Comparison of ENCODE assay signal across 19 mouse cellular contexts in genomic region chr15:95156828-95157227, GRCm38 (mm10).
DNase-seq lines count a peak whose midpoint lies in the region; ATAC-seq and TF ChIP-seq lines count a peak whose summit lies in the region.
"Had no signal": no experiment of that assay in that cellular context is flagged by ENCODE, and none has a peak within 500 bp of the region (broad histone marks: within the 10 kb centered on the region; RNA-seq: fewer than 3 reads in every experiment).

No protein-coding gene starts in this region.

- no peaks in the 10 kb centered on the region for H3K4me1 ChIP-seq in forebrain, embryonic 14.5 days (ENCODE audit: control insufficient read depth, insufficient read depth, low read length)
- H3K4me1 ChIP-seq in forebrain, embryonic 11.5 days (replicated peaks; ENCODE audit: control insufficient read depth, insufficient read depth, low read length) = no peaks in the 10 kb centered on the region
- H3K4me1 ChIP-seq in midbrain, postnatal 0 days (ENCODE audit: insufficient read depth, low read length) = no peaks in the 10 kb centered on the region
- H3K4me1 ChIP-seq in midbrain, embryonic 15.5 days = no peaks in the 10 kb centered on the region
- no peaks in the 10 kb centered on the region for H3K4me1 ChIP-seq in lung, postnatal 0 days (ENCODE audit: insufficient read depth, low read depth, low read length)
- H3K4me1 ChIP-seq: embryonic facial prominence, embryonic 13.5 days had no signal

- ATAC-seq in forebrain, embryonic 14.5 days = peak; percentile 67; the same call in 1 of the 2 replicates
- no peak for ATAC-seq in forebrain, embryonic 11.5 days (replicated peaks; ENCODE audit: low FRiP score)
- no peak for ATAC-seq in midbrain, postnatal 0 days (ENCODE audit: low FRiP score)
- no peak for ATAC-seq in midbrain, embryonic 15.5 days (replicated peaks)
- no peak for ATAC-seq in megakaryocyte progenitor cell, adult 5-6 weeks (replicated peaks; ENCODE audit: poor library complexity)
- no peak for ATAC-seq in lung, postnatal 0 days
- ATAC-seq: intestine, embryonic 16.5 days had no signal

- H3K4me2 ChIP-seq in forebrain, embryonic 14.5 days (ENCODE audit: low read length) = no peak overlapping the region
- no peak overlapping the region for H3K4me2 ChIP-seq in forebrain, embryonic 11.5 days (ENCODE audit: low read depth, low read length, severe bottlenecking)
- no peak overlapping the region for H3K4me2 ChIP-seq in midbrain, postnatal 0 days (ENCODE audit: low read depth, low read length, poor library complexity, severe bottlenecking)
- H3K4me2 ChIP-seq in midbrain, embryonic 15.5 days = no peak overlapping the region
- H3K4me2 ChIP-seq in lung, postnatal 0 days (replicated peaks; ENCODE audit: low read depth, low read length) = no peak overlapping the region
- H3K4me2 ChIP-seq: embryonic facial prominence, embryonic 13.5 days; heart, embryonic 11.5 days; neural tube, embryonic 12.5 days had no signal

- no peaks in the 10 kb centered on the region for H3K9me3 ChIP-seq in forebrain, embryonic 14.5 days (replicated peaks; ENCODE audit: control insufficient read depth, low read length)
- no peaks in the 10 kb centered on the region for H3K9me3 ChIP-seq in forebrain, embryonic 11.5 days (ENCODE audit: control insufficient read depth, low read length)
- H3K9me3 ChIP-seq in midbrain, postnatal 0 days (ENCODE audit: low read length) = no peaks in the 10 kb centered on the region
- no peaks in the 10 kb centered on the region for H3K9me3 ChIP-seq in midbrain, embryonic 15.5 days
- H3K9me3 ChIP-seq in lung, postnatal 0 days (ENCODE audit: low read length) = no peaks in the 10 kb centered on the region
- H3K9me3 ChIP-seq: embryonic facial prominence, embryonic 13.5 days; neural tube, embryonic 12.5 days had no signal

- no peak overlapping the region for H3K9ac ChIP-seq in forebrain, embryonic 14.5 days (ENCODE audit: low read length)
- no peak overlapping the region for H3K9ac ChIP-seq in forebrain, embryonic 11.5 days (ENCODE audit: low read length)
- H3K9ac ChIP-seq in midbrain, postnatal 0 days (replicated peaks; ENCODE audit: low read length, poor library complexity, severe bottlenecking) = no peak overlapping the region
- H3K9ac ChIP-seq in midbrain, embryonic 15.5 days = no peak overlapping the region
- no peak overlapping the region for H3K9ac ChIP-seq in lung, postnatal 0 days (replicated peaks; ENCODE audit: low read depth)
- H3K9ac ChIP-seq: embryonic facial prominence, embryonic 13.5 days; liver, embryonic 14.5 days; neural tube, embryonic 12.5 days had no signal

- no peak for TF ChIP-seq EP300 in lung, postnatal 0 days (IDR thresholded peaks at IDR 0.05)

- DNase-seq in forebrain, embryonic 14.5 days (ENCODE audit: low spot score) = peak; percentile 65
- DNase-seq in forebrain, embryonic 11.5 days (ENCODE audit: low spot score) = no peak
- DNase-seq in midbrain, postnatal 0 days (ENCODE audit: low spot score) = peak; percentile 46
- DNase-seq in embryo, embryonic 9.5 days (ENCODE audit: extremely low spot score) = peak; percentile 5
- no peak for DNase-seq in thymus, postnatal 4 days
- no peak for DNase-seq in lung, postnatal 0 days (ENCODE audit: low spot score)
- DNase-seq: gastrocnemius, postnatal 25 days; heart, postnatal 4 days; layer of hippocampus, adult 9-11 months; lung, postnatal 14 days; midbrain, embryonic 14.5 days; spleen, adult 18-20 months had no signal

- H3K27me3 ChIP-seq in forebrain, embryonic 14.5 days (replicated peaks; ENCODE audit: control insufficient read depth, insufficient read depth, low read length) = no peaks in the 10 kb centered on the region
- no peaks in the 10 kb centered on the region for H3K27me3 ChIP-seq in forebrain, embryonic 11.5 days (ENCODE audit: control insufficient read depth, insufficient read depth, low read length)
- no peaks in the 10 kb centered on the region for H3K27me3 ChIP-seq in midbrain, postnatal 0 days (ENCODE audit: insufficient read depth, low read length)
- no peaks in the 10 kb centered on the region for H3K27me3 ChIP-seq in midbrain, embryonic 15.5 days (replicated peaks)
- H3K27me3 ChIP-seq in lung, postnatal 0 days (replicated peaks; ENCODE audit: insufficient read depth, low read length) = no peaks in the 10 kb centered on the region
- H3K27me3 ChIP-seq: embryonic facial prominence, embryonic 13.5 days; neural tube, embryonic 12.5 days had no signal

- H3K4me3 ChIP-seq in forebrain, embryonic 14.5 days (ENCODE audit: low read depth, low read length) = no peak overlapping the region
- H3K4me3 ChIP-seq in forebrain, embryonic 11.5 days (ENCODE audit: low read depth, low read length) = no peak overlapping the region
- H3K4me3 ChIP-seq in midbrain, postnatal 0 days (ENCODE audit: low read depth, low read length) = no peak overlapping the region
- H3K4me3 ChIP-seq in midbrain, embryonic 15.5 days = no peak overlapping the region
- no peak overlapping the region for H3K4me3 ChIP-seq in lung, postnatal 0 days (ENCODE audit: low read depth, low read length)
- H3K4me3 ChIP-seq: embryonic facial prominence, embryonic 13.5 days; neural tube, embryonic 12.5 days had no signal

- no peak overlapping the region for H3K27ac ChIP-seq in forebrain, embryonic 14.5 days (ENCODE audit: low read depth, low read length)
- H3K27ac ChIP-seq in forebrain, embryonic 11.5 days (ENCODE audit: low read depth, low read length) = no peak overlapping the region
- H3K27ac ChIP-seq in midbrain, postnatal 0 days (ENCODE audit: low read depth, low read length) = no peak overlapping the region
- H3K27ac ChIP-seq in midbrain, embryonic 15.5 days = no peak overlapping the region
- H3K27ac ChIP-seq in lung, postnatal 0 days (ENCODE audit: low read length) = no peak overlapping the region
- H3K27ac ChIP-seq: embryonic facial prominence, embryonic 13.5 days; liver, embryonic 14.5 days; neural tube, embryonic 12.5 days had no signal

- H3K36me3 ChIP-seq in forebrain, embryonic 14.5 days (ENCODE audit: control insufficient read depth, insufficient read depth, low read length) = no peaks in the 10 kb centered on the region
- no peaks in the 10 kb centered on the region for H3K36me3 ChIP-seq in forebrain, embryonic 11.5 days (ENCODE audit: control insufficient read depth, insufficient read depth, low read length)
- no peaks in the 10 kb centered on the region for H3K36me3 ChIP-seq in midbrain, postnatal 0 days (ENCODE audit: insufficient read depth, low read length)
- no peaks in the 10 kb centered on the region for H3K36me3 ChIP-seq in midbrain, embryonic 15.5 days (replicated peaks)
- H3K36me3 ChIP-seq in lung, postnatal 0 days (ENCODE audit: insufficient read depth, low read length) = no peaks in the 10 kb centered on the region
- H3K36me3 ChIP-seq: embryonic facial prominence, embryonic 13.5 days; neural tube, embryonic 12.5 days had no signal

- WGBS in forebrain, embryonic 14.5 days = 38% methylated on average over 3 of the region's 3 CpGs
- WGBS in forebrain, embryonic 11.5 days = 58% methylated on average over 3 of the region's 3 CpGs
- WGBS in midbrain, postnatal 0 days = 67% methylated on average over 3 of the region's 3 CpGs
- WGBS in midbrain, embryonic 15.5 days = 62% methylated on average over 3 of the region's 3 CpGs
- 68% methylated on average over 3 of the region's 3 CpGs for WGBS in lung, postnatal 0 days

- no peak for TF ChIP-seq CTCF in midbrain, postnatal 0 days (IDR thresholded peaks at IDR 0.05)
- TF ChIP-seq CTCF in lung, postnatal 0 days (IDR thresholded peaks at IDR 0.05) = no peak

Comparison
In these comparisons a context has a peak if more than half of its experiments do, and no peak if none do; other contexts are left out.
1. DNase-seq: peak in forebrain, embryonic 14.5 days (single experiment), midbrain, postnatal 0 days (single experiment) and embryo, embryonic 9.5 days (single experiment); none in forebrain, embryonic 11.5 days (single experiment), thymus, postnatal 4 days (single experiment) and lung, postnatal 0 days (single experiment).